Mouse (Mus musculus) hindbrain, embryonic 10.5 days (tissue): ENCODE measurements at regions not wholly inside any gene's neighbourhood (a gene's known extent, or its start where the extent isn't known, plus 50 kb on each side); places are given as distances from the start of the nearest gene placed in this dataset.

Source experiments
- DNase-seq: peaks from one replicate; pipeline ENCODE4 v3.0.0-alpha.2; 2017; ENCODE audit warnings: low spot score
- H3K27ac ChIP-seq: fragments of 300-500 bp; sonication (generic); 2 replicates; pipeline ENCODE4 v1.5.1; 2016; ENCODE audit warnings: mild to moderate bottlenecking, moderate library complexity
- H3K27me3 ChIP-seq: fragments of 300-500 bp; sonication (generic); 2 replicates; pipeline ENCODE4 v1.6.1; 2016; ENCODE audit warnings: mild to moderate bottlenecking; ENCODE audit not compliant: poor library complexity, insufficient read depth, severe bottlenecking
- H3K36me3 ChIP-seq: fragments of 300-500 bp; sonication (generic); 2 replicates; pipeline ENCODE4 v1.6.1; 2016; ENCODE audit warnings: mild to moderate bottlenecking, moderate library complexity
- H3K4me1 ChIP-seq: fragments of 300-500 bp; sonication (generic); replicated peaks from 2 replicates; pipeline ENCODE4 v1.6.1; 2016; ENCODE audit warnings: mild to moderate bottlenecking
- H3K4me3 ChIP-seq: fragments of 300-500 bp; sonication (generic); 2 replicates; pipeline ENCODE4 v1.5.1; 2016; ENCODE audit warnings: mild to moderate bottlenecking, moderate library complexity
- H3K9me3 ChIP-seq: fragments of 300-500 bp; sonication (generic); 2 replicates; pipeline ENCODE4 v1.6.1; 2016; ENCODE audit warnings: mild to moderate bottlenecking, moderate library complexity
- WGBS: fragments of 180-500 bp; shearing (Covaris S2); methylation state at CpG from one replicate; pipeline ENCODE4 v1.1.7; 2016; 5-methylcytosine and 5-hydroxymethylcytosine counted together

DNA sequence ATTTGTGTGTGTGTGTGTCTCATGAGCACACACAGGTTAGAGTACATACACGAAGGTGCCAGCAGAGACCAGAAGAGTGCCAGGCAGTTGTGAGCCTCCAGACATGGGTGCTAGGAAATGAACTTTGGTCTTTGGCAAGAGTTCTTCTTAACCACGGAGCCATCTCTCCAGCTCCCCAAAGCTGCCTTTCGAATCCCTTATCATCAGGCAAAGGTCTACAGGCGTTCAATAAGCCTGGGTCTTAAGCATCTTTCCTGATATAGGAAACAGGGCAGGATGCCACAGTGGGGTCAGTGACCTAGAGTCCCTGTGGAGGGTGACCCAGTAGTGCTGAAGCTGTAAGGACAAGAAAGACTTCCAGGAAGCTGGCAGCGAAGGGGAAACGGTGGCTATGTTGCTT is 173.6 kb upstream of the Jmjd1c start:
- Histone ChIP-seq H3K27ac (peak overlapping the region; percentile 92), H3K4me1 (peaks cover 40% of the 10 kb centered on the region), H3K9me3 (no peaks in the 10 kb centered on the region), H3K36me3 (no peaks in the 10 kb centered on the region), H3K4me3 (no peak overlapping the region), H3K27me3 (peaks cover 14% of the 10 kb centered on the region)
- no peak for DNase-seq
- WGBS = 79% methylated on average over 6 of the region's 6 CpGs

DNA sequence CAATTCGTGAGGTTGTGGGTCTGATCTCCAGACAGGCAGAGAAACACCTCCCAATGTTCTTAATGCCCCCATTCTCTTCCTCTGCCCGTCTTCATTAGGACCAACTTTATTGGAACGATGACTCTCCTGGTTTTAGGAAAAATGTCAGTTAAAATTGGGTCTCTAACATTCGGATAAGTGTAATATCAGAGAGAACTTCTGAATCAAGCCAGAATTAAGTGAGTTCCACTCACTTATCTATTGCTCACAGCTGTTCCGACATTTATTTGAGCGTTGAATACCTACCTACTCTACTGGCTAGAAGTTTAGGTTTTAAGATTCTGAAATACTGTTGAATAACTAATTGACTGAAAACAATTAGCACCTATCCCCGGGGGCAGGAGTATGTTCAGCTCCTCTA is 172.0 kb upstream of the Jmjd1c start:
- peaks cover 40% of the 10 kb centered on the region for H3K4me1 ChIP-seq

DNA sequence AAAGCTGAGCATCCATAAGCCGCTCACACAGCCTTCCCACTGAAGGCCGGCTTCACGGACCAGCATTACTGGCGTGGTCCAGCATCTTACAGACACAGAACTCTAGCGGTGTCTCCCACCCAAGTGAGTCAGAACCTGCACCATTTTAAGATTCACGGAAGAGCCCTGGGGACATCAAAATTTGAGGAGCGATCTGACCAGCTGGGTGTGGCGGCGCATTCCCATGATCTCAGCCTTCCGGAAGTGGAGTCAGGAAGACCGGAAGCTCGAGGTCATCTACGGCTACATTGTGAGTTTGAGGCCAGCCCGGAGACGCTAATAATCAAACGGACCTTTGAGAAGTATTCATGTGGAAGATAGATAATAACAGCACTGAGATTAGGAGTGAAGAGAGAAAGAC is 171.5 kb upstream of the Jmjd1c start:
- Histone ChIP-seq H3K27ac (no peak overlapping the region), H3K4me3 (no peak overlapping the region), H3K9me3 (no peaks in the 10 kb centered on the region), H3K27me3 (peaks cover 9% of the 10 kb centered on the region), H3K36me3 (no peaks in the 10 kb centered on the region), H3K4me1 (peaks cover 35% of the 10 kb centered on the region)
- WGBS = 88% methylated on average over 16 of the region's 16 CpGs
- DNase-seq = no peak

More for the DNA sequence above, 172.0 kb upstream of the Jmjd1c start:
- Histone ChIP-seq H3K27ac (no peak overlapping the region), H3K4me3 (no peak overlapping the region), H3K36me3 (no peaks in the 10 kb centered on the region), H3K27me3 (peaks cover 14% of the 10 kb centered on the region), H3K9me3 (no peaks in the 10 kb centered on the region)
- 90% methylated on average over 7 of the region's 7 CpGs for WGBS
- no peak for DNase-seq

DNA sequence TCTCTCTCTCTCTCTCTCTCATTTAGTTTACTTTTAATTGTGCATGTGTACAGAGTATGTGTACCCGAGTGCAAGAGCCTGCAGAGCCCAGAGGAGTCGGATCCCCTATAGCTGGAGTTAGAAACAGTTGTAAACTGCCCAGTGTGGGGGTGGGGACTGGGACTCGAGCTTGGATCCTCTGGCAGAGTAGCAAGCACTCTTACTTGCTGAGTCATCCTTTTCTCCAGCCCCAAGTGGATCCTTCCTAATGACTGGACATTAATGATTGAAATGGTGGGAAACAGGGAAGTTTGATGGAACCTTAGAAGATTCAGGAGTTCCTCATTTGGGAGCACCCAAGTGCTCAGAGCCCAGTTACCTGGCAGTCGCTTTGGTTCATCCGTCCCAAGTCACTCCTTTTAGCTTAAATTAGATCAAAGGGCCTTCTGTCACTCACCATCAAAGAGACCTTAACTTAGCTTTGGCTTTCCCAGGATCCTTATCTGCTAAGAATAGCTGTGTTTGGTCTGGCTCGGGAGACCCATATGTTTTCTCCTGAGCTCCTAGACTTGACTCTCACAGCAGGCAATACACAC is 170.3 kb upstream of the Jmjd1c start:
- Histone ChIP-seq H3K27me3 (peaks cover 8% of the 10 kb centered on the region; the same call in 1 of the 2 replicates), H3K36me3 (no peaks in the 10 kb centered on the region), H3K27ac (no peak overlapping the region), H3K4me3 (no peak overlapping the region), H3K9me3 (no peaks in the 10 kb centered on the region), H3K4me1 (peaks cover 23% of the 10 kb centered on the region)
- DNase-seq = no peak
- WGBS = 53% methylated on average over 6 of the region's 6 CpGs

DNA sequence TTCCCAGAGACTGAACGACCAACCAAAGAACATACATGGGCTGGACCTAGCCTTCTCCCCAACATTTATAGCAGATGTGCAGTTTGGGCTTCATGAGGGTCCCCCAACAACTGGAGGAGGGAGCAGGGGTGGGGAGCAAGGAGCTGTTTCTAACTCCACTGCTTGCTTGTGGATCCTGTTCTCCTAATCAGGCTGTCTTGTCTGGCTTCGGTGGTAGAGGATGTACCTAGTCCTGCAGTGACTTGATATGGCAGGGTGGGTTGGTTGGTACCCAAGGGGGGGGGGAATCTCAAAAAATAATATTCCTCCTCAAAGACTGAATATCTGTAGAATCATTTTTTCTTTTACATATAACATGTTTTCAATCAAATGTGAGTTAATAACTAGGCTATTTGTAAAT is 168.3 kb upstream of the Jmjd1c start:
- WGBS = 80% methylated on average over 2 of the region's 2 CpGs

DNA sequence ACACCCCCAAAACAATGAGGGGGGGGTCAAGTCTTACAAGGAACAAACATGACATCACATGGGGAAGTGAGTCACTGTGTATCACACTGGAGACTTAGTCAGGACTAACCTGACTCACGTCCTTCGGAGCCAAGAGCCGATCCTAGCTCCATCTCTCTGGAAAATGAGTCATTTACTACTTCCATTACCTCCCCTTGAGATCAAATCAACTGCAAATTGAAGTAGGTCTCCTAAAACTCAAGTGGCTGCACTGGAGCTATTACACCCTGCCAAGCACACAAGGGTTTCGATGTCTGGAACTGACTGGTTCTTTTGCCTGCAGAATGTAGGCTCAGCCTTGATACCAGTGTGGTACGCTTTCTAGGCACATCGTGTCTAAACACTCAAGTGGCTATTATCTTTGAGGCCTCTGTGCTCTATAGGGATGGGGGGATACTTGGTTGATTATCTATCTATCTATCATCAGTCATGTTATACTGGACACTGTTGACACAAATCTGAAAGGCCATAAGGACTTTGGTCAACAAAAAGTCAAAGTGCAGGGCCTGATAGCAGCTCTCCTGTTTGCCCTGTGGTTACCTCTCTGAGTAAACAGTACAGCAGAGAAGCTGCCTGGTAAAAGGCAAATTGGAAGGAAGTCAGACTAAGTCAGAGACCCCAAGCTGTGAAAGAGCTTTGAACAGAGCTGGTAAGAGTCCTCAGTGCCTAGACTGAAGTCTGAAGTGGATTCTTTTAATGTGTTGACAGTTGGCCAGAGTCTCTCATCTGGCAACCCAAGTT is 167.5 kb upstream of the Jmjd1c start:
- no peaks in the 10 kb centered on the region for H3K9me3 ChIP-seq
- H3K4me1 ChIP-seq = no peaks in the 10 kb centered on the region
- H3K36me3 ChIP-seq = no peaks in the 10 kb centered on the region
- peaks cover 5% of the 10 kb centered on the region; the same call in 1 of the 2 replicates for H3K27me3 ChIP-seq
- H3K4me3 ChIP-seq = no peak overlapping the region
- no peak for DNase-seq
- H3K27ac ChIP-seq = no peak overlapping the region
- 81% methylated on average over 6 of the region's 6 CpGs for WGBS

More for the DNA sequence above, 168.3 kb upstream of the Jmjd1c start:
- Histone ChIP-seq H3K9me3 (no peaks in the 10 kb centered on the region), H3K4me3 (no peak overlapping the region), H3K4me1 (peaks cover 3% of the 10 kb centered on the region), H3K36me3 (no peaks in the 10 kb centered on the region), H3K27ac (no peak overlapping the region), H3K27me3 (peaks cover 8% of the 10 kb centered on the region; the same call in 1 of the 2 replicates)
- no peak for DNase-seq

DNA sequence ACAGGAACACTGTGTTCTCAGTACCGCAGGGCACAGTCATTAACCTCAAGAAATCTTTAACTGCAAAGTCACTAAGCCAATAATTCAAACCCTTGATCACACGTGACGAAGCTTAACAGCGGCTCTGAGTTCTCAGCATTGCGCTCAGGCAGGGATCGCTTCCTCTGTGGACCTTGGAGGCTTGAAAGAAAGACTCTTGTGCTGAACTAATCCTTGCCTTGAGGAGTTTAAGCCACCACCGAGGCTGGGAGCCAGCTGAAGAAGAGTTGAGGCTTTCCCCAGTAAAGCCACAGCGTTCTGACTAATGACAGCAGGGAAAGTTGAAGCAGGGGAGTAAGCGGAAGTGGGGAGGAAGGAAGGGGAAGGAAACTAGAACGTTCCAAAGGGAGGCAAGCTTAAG is 165.4 kb upstream of the Jmjd1c start:
- Histone ChIP-seq H3K4me3 (no peak overlapping the region), H3K27me3 (no peaks in the 10 kb centered on the region), H3K9me3 (no peaks in the 10 kb centered on the region), H3K4me1 (no peaks in the 10 kb centered on the region), H3K27ac (no peak overlapping the region), H3K36me3 (no peaks in the 10 kb centered on the region)
- no peak for DNase-seq
- WGBS = 86% methylated on average over 10 of the region's 10 CpGs

DNA sequence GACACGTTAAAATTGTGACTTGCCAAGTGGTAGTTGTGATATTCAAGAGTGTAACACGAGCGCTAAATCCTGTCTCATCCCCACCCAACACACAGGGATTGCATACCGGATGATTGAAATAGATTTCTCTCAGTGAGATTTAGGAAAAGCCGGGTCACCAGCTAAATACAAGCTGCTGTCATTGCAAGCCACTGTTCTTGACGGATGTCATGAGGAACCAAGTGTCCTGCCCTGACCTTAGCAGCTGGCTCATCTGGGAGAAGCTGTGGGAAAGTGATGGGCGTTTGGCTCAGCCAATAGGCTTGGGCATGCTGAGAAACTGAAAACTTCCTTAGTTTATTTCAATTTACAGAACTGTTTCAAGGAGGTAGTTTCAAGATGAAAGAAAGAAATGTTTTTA is 164.4 kb upstream of the Jmjd1c start:
- no peak for DNase-seq
- H3K36me3 ChIP-seq = no peaks in the 10 kb centered on the region
- H3K4me3 ChIP-seq = no peak overlapping the region
- no peaks in the 10 kb centered on the region for H3K4me1 ChIP-seq
- H3K27me3 ChIP-seq = no peaks in the 10 kb centered on the region
- H3K9me3 ChIP-seq = no peaks in the 10 kb centered on the region
- WGBS = 76% methylated on average over 7 of the region's 7 CpGs
- H3K27ac ChIP-seq = no peak overlapping the region

DNA sequence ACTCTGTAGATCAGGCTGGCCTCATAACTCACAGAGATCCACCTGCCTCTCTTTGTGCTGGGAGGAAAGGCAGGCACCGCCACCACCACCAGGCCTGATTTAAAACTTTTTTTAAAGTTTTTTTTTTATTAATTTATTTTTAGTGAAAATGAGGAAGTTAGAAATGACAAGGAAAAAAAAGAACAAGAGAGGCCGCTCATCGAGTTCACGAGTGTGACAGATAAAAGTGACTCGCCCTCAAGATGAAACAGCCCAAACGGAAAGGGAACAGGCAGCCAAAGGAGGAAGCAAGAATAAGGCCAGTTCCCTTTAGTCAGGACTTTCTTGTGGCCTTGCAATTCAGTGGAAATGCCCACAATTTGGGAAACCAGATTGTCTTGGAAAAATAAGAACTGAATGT is 163.4 kb upstream of the Jmjd1c start:
- Histone ChIP-seq H3K4me1 (no peaks in the 10 kb centered on the region), H3K27ac (no peak overlapping the region), H3K27me3 (no peaks in the 10 kb centered on the region), H3K4me3 (no peak overlapping the region), H3K36me3 (no peaks in the 10 kb centered on the region), H3K9me3 (no peaks in the 10 kb centered on the region)
- WGBS = 88% methylated on average over 6 of the region's 6 CpGs
- DNase-seq = no peak

DNA sequence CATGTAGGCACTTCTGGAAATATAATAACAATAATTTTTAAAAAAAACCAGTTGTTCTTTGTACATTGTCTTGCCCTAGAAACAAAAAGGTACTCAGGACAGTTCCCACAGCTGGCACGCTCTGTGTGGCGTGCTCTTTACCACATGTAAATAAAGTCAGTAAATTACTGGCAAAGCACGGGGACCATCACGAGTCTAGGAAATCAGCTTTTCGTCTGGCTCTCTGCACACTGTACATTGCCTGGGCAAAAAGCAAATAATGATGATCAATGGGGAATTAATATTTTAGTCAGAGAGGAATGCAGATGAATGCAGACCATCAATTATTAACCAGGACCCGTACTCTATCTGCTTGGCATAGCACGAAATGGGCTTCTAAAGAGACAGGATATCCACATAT is 162.2 kb upstream of the Jmjd1c start:
- H3K36me3 ChIP-seq = no peaks in the 10 kb centered on the region
- H3K9me3 ChIP-seq = no peaks in the 10 kb centered on the region
- DNase-seq = no peak
- no peaks in the 10 kb centered on the region for H3K27me3 ChIP-seq
- WGBS = 93% methylated on average over 7 of the region's 7 CpGs
- no peak overlapping the region for H3K27ac ChIP-seq
- H3K4me3 ChIP-seq = no peak overlapping the region
- H3K4me1 ChIP-seq = no peaks in the 10 kb centered on the region

DNA sequence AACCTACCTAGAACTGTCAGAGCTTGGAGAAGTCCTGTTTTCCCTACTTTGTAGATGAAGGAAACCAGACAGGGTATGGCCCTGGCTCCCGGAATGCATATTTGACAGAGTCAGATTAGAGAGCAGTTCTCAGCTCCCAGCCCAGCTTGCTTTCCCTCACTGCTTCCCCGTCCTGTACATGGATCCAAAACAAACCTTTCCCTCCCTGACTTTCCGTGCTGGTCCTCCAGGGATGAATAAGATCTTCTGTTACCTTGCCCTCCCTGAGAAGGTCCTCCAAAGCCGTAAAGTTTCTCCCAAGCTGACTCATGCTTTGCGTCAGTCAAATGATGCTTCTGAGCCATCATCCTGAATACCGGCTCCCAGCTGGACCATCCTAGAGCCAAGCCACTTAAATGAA is 160.2 kb upstream of the Jmjd1c start:
- no peaks in the 10 kb centered on the region for H3K9me3 ChIP-seq
- H3K4me3 ChIP-seq = no peak overlapping the region
- DNase-seq = no peak
- H3K36me3 ChIP-seq = no peaks in the 10 kb centered on the region
- no peak overlapping the region for H3K27ac ChIP-seq
- no peaks in the 10 kb centered on the region for H3K4me1 ChIP-seq
- 73% methylated on average over 6 of the region's 6 CpGs for WGBS
- H3K27me3 ChIP-seq = no peaks in the 10 kb centered on the region

DNA sequence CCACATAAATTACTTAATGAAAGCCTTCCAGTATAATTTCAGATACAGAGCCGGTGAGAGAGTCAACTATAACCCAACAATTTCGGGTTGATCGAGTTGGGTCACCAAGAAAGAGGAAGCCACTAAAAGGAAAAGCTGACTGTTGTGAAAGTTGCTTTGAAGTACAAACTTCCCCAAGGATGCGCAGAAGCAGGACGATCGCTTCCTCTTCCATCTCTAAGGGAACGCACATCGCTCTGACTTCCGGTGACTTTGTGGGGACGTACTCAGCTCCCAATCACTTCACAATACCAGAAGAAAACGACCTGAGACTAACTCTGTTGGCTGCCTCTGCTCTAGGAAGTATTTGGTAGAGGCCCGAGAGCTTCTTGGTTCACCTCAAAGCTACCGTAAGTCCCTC is 158.8 kb upstream of the Jmjd1c start:
- no peak for DNase-seq
- no peaks in the 10 kb centered on the region for H3K4me1 ChIP-seq
- 91% methylated on average over 13 of the region's 13 CpGs for WGBS
- H3K36me3 ChIP-seq = no peaks in the 10 kb centered on the region
- no peak overlapping the region for H3K27ac ChIP-seq
- H3K9me3 ChIP-seq = no peaks in the 10 kb centered on the region
- H3K27me3 ChIP-seq = no peaks in the 10 kb centered on the region
- H3K4me3 ChIP-seq = no peak overlapping the region

DNA sequence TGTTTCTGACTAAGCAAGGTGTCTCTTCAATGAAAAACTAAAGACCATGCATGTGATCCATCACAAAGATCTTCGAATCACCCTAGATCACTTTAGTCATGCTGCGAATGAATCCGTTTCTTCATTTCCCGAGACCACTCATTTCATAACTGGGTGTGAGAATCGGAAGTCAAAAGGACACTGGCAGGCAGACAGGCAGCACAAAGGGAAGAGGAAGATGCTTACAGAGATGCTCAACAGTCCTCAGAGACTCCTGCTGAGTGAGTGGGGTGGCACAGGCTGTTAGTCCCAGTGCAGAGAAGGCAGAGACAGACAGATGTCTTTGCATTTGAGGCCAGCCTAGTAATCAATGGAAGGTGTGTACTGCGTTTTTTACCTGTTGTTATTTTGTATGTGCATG is 155.6 kb upstream of the Jmjd1c start:
- Histone ChIP-seq H3K27ac (no peak overlapping the region), H3K27me3 (no peaks in the 10 kb centered on the region), H3K9me3 (no peaks in the 10 kb centered on the region), H3K4me1 (no peaks in the 10 kb centered on the region), H3K36me3 (no peaks in the 10 kb centered on the region), H3K4me3 (no peak overlapping the region)
- WGBS = 81% methylated on average over 6 of the region's 6 CpGs
- DNase-seq = no peak
